Mouse (Mus musculus): Measurements from ENCODE around the gene Lamtor1.

DNA sequence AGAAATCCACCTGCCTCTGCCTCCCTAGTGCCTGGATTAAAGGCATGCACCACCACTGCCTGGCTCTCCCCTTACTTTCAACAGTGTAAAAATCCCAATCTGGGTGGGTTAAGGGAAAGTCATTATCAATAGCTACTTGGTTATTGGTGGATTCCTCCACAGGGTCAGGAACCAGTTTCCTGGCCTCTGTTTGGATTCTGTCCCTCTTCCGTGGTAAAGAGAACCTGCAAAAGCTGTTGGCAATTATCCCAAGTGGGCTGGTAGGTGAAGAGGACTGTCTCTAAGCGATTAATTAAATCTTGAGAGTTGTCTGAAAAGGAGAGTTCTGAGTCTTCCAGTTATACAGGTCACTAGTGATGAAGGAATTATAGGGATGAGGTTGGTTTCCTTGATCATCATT lies 32.6 kb downstream of the Lamtor1 start:
- TF ChIP-seq ZNF384 (IDR thresholded peaks at IDR 0.05; ENCODE audit: low read depth, low read length): no peak
- TF ChIP-seq CHD2 (IDR thresholded peaks at IDR 0.05; ENCODE audit: low read depth, low read length): no peak
- TF ChIP-seq HCFC1 (IDR thresholded peaks at IDR 0.05; ENCODE audit: borderline replicate concordance, insufficient read depth, low read length): no peak
- no peak for TF ChIP-seq ZC3H11A (IDR thresholded peaks at IDR 0.05; ENCODE audit: borderline replicate concordance, low read depth, low read length)
